Mouse (Mus musculus) frontal cortex, postnatal 25 days (tissue): ENCODE results near the gene Kel.

ENCODE experiments used
- DNase-seq, 2 experiments: peaks; one replicate each; pipeline ENCODE4 v3.0.0; 2022; ENCODE audit warnings: low spot score in 2 of 2

Kel gene

GRCm38 (mm10) chr6:41646220-41646619, 57.9 kb downstream of the Kel start:
- DNase-seq: no peak

- no peak for DNase-seq
Observed at GRCm38 (mm10) chr6:41643227-41643626, 60.9 kb downstream of the Kel start.

DNA sequence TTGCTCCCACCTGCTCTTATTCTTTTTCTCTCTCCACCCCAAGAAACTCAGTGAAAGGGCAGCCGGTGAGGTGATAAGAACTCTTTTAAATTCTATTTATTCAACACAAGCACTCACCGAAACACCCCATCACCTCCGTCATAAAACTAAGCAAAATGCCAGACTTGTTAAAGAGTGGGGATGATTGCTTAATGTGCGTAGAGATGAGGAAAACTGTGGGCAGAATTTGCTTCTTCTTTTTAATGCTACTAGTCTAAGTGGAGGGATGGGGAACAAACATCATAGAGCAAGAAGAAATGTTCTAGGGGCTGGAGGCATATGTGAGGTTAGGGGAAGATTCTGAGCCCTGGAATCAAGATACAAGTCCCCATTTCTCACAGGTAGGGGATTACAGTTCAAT, 61.4 kb downstream of the Kel start:
- no peak for DNase-seq

GRCm38 (mm10) chr6:41641173-41641866, 62.8 kb downstream of the Kel start:
- no peak for DNase-seq

DNA sequence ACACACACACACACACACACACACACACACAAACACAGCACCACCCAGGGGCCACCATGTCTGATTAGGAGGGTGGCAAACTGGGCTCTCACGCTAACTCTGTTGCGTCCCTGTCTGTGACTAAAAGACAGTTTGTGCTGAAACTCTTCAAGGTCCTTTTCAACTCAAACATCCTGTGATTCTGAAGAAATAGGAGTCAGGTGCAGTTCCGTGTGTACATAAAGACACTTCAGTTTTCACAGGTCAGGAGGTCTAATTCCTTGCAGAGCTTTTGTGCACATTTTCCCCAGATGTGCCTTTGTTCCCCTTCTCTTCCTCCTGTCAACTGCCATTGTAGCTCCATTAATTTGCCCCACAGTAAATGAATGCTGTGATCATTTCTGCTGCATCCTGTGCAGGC, 63.7 kb downstream of the Kel start:
- DNase-seq: no peak

DNA sequence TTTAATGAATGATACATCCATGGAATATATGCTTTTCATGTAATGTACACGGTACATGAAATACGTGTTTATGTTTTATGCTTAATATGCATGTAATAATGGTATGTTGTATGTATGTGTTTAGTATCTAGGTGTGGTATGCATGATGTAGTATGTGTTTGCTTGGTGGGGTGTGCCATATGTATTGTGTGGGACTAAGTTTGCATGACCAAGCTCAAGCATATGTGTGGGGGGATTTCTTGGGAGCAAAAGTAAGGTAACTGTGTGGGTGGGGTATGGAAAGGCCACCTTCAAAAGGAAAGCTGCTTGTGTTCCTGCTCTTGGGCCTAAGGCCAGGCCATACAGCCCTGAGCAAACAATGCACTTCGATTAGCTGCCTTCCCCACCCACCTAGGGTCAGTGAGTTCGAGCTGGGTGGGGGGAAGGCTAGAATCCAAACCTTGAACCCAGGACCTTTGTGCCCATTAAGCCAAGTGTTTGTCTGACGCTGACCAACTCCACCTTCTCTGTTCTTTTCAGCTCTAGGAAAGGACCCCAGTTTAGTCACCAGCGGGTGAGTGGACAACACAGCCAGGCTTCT, 66.1 kb downstream of the Kel start:
- no peak for DNase-seq

DNA sequence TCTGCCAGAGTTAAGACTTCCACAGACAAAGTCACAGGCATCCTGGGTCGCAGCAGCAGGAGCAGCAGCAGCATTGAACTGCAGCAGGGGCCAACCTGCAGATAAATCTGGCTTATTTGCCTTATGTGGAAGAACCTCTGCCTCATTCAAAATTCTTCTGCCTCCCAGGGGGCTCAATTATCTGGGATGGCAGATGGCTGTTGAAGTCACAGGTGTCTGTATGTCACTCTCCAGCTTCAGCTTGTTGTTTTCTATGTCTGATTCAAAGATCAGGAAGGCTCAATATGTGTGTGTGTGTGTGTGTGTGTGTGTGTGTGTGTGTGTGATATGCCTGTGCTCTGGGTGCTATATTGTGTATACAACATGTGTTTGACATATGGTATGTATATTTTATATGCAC, 66.7 kb downstream of the Kel start:
- no peak for DNase-seq
